In the genomic region with DNA sequence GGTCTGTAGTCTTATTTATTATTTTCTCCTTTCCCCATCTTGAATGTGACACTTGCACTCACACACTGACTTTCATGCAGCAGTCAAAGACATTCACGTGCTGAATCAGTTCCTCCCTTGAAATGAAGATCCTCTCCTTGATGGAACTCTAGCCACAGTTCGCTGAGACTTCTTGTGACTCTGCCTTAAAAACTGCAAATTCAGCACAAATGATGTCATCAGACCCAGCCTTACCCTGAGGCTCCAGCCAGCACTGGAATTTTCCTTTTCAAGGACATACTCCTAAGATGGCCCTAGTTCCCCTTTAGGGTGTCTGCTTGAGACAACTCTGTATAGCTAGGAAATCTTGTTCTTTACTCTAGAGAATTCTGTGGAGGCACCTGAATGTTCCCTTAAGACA, we compare ENCODE assay signal across 24 mouse cellular contexts.
DNase-seq lines count a peak whose midpoint lies in the region; ATAC-seq and TF ChIP-seq lines count a peak whose summit lies in the region.
"Had no signal": no experiment of that assay in that cellular context is flagged by ENCODE, and none has a peak within 500 bp of the region (broad histone marks: within the 10 kb centered on the region; RNA-seq: fewer than 3 reads in every experiment).

No protein-coding gene starts in this region.

- WGBS in liver, embryonic 12.5 days (ENCODE audit: insufficient replicate concordance) = 43% methylated on average over 2 of the region's 2 CpGs

- H3K4me1 ChIP-seq in CH12.LX (ENCODE audit: control insufficient read depth in 1 of 2, insufficient read depth in 2 of 2) = 0 out of 4 replicates have a peak, but pooled peaks cover 0 to 2% of the 10 kb centered on the region in 2 experiments
- H3K4me1 ChIP-seq in liver, embryonic 12.5 days = no peaks in the 10 kb centered on the region
- H3K4me1 ChIP-seq: embryonic facial prominence, embryonic 13.5 days; embryonic facial prominence, embryonic 15.5 days; forebrain, embryonic 10.5 days; forebrain, embryonic 12.5 days had no signal

- H3K9me3 ChIP-seq in CH12.LX (replicated peaks; ENCODE audit: low read length) = no peaks in the 10 kb centered on the region
- no peaks in the 10 kb centered on the region for H3K9me3 ChIP-seq in liver, embryonic 12.5 days (replicated peaks)
- H3K9me3 ChIP-seq: embryonic facial prominence, embryonic 13.5 days; embryonic facial prominence, embryonic 15.5 days; forebrain, embryonic 10.5 days; forebrain, embryonic 12.5 days; G1E had no signal

- TF ChIP-seq CTCF in CH12.LX (conservative IDR thresholded peaks at IDR 0.05 in 1 of 2, IDR thresholded peaks at IDR 0.05 in 1 of 2; ENCODE audit: low read depth in 2 of 2, low read length in 2 of 2) = no peak

- dilution Hi-C loops in CH12.LX (cut with MboI; ENCODE audit: extremely low pct_ligation_motif_present, extremely low pct_unique_long_range_greater_than_20kb, low sequenced_read_pairs) = no loop called here

- no peak overlapping the region for H3K27ac ChIP-seq in CH12.LX (ENCODE audit: insufficient read depth, low read depth)
- no peak overlapping the region for H3K27ac ChIP-seq in liver, embryonic 12.5 days
- H3K27ac ChIP-seq: embryonic facial prominence, embryonic 13.5 days; embryonic facial prominence, embryonic 15.5 days; forebrain, embryonic 10.5 days; forebrain, embryonic 12.5 days had no signal

- TF ChIP-seq POLR2A in CH12.LX (IDR thresholded peaks at IDR 0.05; ENCODE audit: low read depth, low read length) = no peak

- no peak for ATAC-seq in liver, embryonic 12.5 days
- ATAC-seq: CD4-positive, CD25-positive, alpha-beta regulatory T cell, adult 4 months; forebrain, embryonic 14.5 days; forebrain, embryonic 16.5 days; Patski had no signal

- no peak for DNase-seq in CH12.LX (ENCODE audit: extremely low read depth)
- peak; percentile 5 for DNase-seq in ZHBTc4 (ENCODE audit: low read depth, low spot score)
- no peak for DNase-seq in ovary, postnatal 36 days (ENCODE audit: low spot score)
- no peak for DNase-seq in gastrocnemius, adult 8-10 months (ENCODE audit: low spot score in 2 of 2)
- DNase-seq: adrenal gland, adult 2 months; adrenal gland, postnatal 10 days; adrenal gland, postnatal 25 days; B cell, adult 2 months; cerebellum, adult 11-12 months; cerebellum, adult 2 months; cerebellum, adult 9-10 months; cerebellum, postnatal 10 days; cerebellum, postnatal 25 days had no signal

- no peak overlapping the region for H3K4me2 ChIP-seq in CH12.LX (ENCODE audit: insufficient read depth, low read depth, poor library complexity, severe bottlenecking)
- H3K4me2 ChIP-seq in liver, embryonic 12.5 days = no peak overlapping the region
- H3K4me2 ChIP-seq: embryonic facial prominence, embryonic 13.5 days; embryonic facial prominence, embryonic 15.5 days; forebrain, embryonic 12.5 days had no signal

- in situ Hi-C loops in CH12.LX (cut with MboI; ENCODE audit: low pct_ligation_motif_present, low pct_unique_long_range_greater_than_20kb, low sequenced_read_pairs) = no loop called here

- no peaks in the 10 kb centered on the region for H3K27me3 ChIP-seq in CH12.LX (replicated peaks)
- H3K27me3 ChIP-seq in liver, embryonic 12.5 days (replicated peaks) = no peaks in the 10 kb centered on the region
- H3K27me3 ChIP-seq: embryonic facial prominence, embryonic 13.5 days; embryonic facial prominence, embryonic 15.5 days; forebrain, embryonic 12.5 days; Patski had no signal

- no peak overlapping the region for H3K4me3 ChIP-seq in CH12.LX (replicated peaks in 1 of 3; ENCODE audit: low read depth in 2 of 3, low read length in 2 of 3, poor library complexity in 1 of 3)
- no peak overlapping the region for H3K4me3 ChIP-seq in liver, embryonic 12.5 days
- H3K4me3 ChIP-seq: embryonic facial prominence, embryonic 13.5 days; embryonic facial prominence, embryonic 15.5 days; erythroblast, embryonic 14.5 days; forebrain, embryonic 10.5 days; forebrain, embryonic 12.5 days had no signal

- no peaks in the 10 kb centered on the region for H3K36me3 ChIP-seq in CH12.LX (replicated peaks in 1 of 2; ENCODE audit: control insufficient read depth in 1 of 2, insufficient read depth in 1 of 2, low read length in 1 of 2)
- no peaks in the 10 kb centered on the region for H3K36me3 ChIP-seq in liver, embryonic 12.5 days
- H3K36me3 ChIP-seq: embryonic facial prominence, embryonic 13.5 days; embryonic facial prominence, embryonic 15.5 days; forebrain, embryonic 10.5 days; forebrain, embryonic 12.5 days; G1E had no signal

- H3K9ac ChIP-seq in CH12.LX (ENCODE audit: insufficient read depth, low read depth) = no peak overlapping the region
- no peak overlapping the region for H3K9ac ChIP-seq in liver, embryonic 12.5 days
- H3K9ac ChIP-seq: embryonic facial prominence, embryonic 13.5 days; embryonic facial prominence, embryonic 15.5 days; forebrain, embryonic 12.5 days had no signal

- no peak for TF ChIP-seq EP300 in CH12.LX (IDR thresholded peaks at IDR 0.05; ENCODE audit: low read length)

- no peaks in the 10 kb centered on the region for H3K79me2 ChIP-seq in CH12.LX (replicated peaks; ENCODE audit: control insufficient read depth, extremely low read depth, insufficient read depth, poor library complexity, severe bottlenecking)

- no peak for TF ChIP-seq RAD21 in CH12.LX (IDR thresholded peaks at IDR 0.05; ENCODE audit: low read depth, low read length)

TF ChIP-seq in CH12.LX, 34 proteins besides CTCF, POLR2A, EP300 and RAD21:
- TF ChIP-seq ZNF384 (IDR thresholded peaks at IDR 0.05; ENCODE audit: low read depth, low read length) (no peak), GABPA (IDR thresholded peaks at IDR 0.05; ENCODE audit: insufficient replicate concordance, low read depth, low read length) (no peak), MAFK (IDR thresholded peaks at IDR 0.05; ENCODE audit: insufficient replicate concordance, low read length) (peak; percentile 67; the same call in 1 of the 2 replicates), E2F4 (IDR thresholded peaks at IDR 0.05; ENCODE audit: insufficient replicate concordance, low read depth, low read length) (no peak), USF1 (IDR thresholded peaks at IDR 0.05; ENCODE audit: low read depth, low read length) (no peak), RCOR1 (conservative IDR thresholded peaks at IDR 0.05; ENCODE audit: low read depth, low read length) (no peak), ETS1 (conservative IDR thresholded peaks at IDR 0.05; ENCODE audit: low read depth, low read length) (no peak), HCFC1 (IDR thresholded peaks at IDR 0.05; ENCODE audit: low read depth, low read length) (no peak), NELFE (IDR thresholded peaks at IDR 0.05; ENCODE audit: low read depth, low read length) (no peak)
